In the genomic region with DNA sequence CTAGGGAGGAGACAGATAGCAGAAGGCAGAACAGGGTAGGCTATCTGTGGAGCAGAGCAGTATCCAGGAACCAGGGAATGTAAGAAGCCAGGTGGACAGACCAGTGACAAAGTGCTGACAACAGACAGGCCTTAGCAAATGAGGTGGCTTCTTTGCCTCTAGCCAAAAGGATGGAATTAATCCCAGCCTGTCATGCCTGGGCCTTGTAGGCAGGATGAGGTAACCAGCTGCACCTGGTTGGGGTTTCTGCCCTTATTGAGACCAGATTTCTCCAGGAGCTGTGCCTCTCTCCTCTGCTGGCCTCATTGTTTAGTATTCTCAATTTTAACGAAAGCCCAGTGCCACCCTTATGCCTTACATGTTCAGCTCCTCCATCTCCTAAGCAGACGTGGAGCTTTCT, we compare ENCODE assay signal across 16 mouse cellular contexts. TPM values are rescaled to one million over a fixed set of nuclear protein-coding genes. Genes with fewer than 3 reads are reported as not detected.
DNase-seq lines count a peak whose midpoint lies in the region; ATAC-seq lines count a peak whose summit lies in the region.
"Had no signal": no experiment of that assay in that cellular context is flagged by ENCODE, and none has a peak within 500 bp of the region (broad histone marks: within the 10 kb centered on the region; RNA-seq: fewer than 3 reads in every experiment).

No protein-coding gene starts in this region.

- peak overlapping the region; percentile 16; the same call in 1 of the 2 replicates for H3K4me2 ChIP-seq in heart, embryonic 15.5 days
- H3K4me2 ChIP-seq in embryonic facial prominence, embryonic 15.5 days (replicated peaks) = peak overlapping the region; percentile 15; the same call in 1 of the 2 replicates
- H3K4me2 ChIP-seq in limb, embryonic 13.5 days (replicated peaks) = 0 out of 2 replicates have a peak overlapping the region, but pooled peaks have one; percentile 7
- H3K4me2 ChIP-seq: hindbrain, embryonic 13.5 days; liver, embryonic 12.5 days had no signal

- H3K36me3 ChIP-seq in heart, embryonic 15.5 days = no peaks in the 10 kb centered on the region
- no peaks in the 10 kb centered on the region for H3K36me3 ChIP-seq in embryonic facial prominence, embryonic 10.5 days (replicated peaks)
- H3K36me3 ChIP-seq in embryonic facial prominence, embryonic 15.5 days = no peaks in the 10 kb centered on the region
- no peaks in the 10 kb centered on the region for H3K36me3 ChIP-seq in limb, embryonic 13.5 days
- H3K36me3 ChIP-seq: G1E; hindbrain, embryonic 13.5 days; liver, embryonic 12.5 days; midbrain, embryonic 10.5 days had no signal

- ATAC-seq in heart, embryonic 15.5 days (replicated peaks; ENCODE audit: insufficient number of reproducible peaks, insufficient read depth, low FRiP score, low read depth) = no peak
- ATAC-seq in embryonic facial prominence, embryonic 15.5 days (ENCODE audit: insufficient number of reproducible peaks, low FRiP score, low TSS enrichment, low read depth) = no peak
- no peak for ATAC-seq in limb, embryonic 13.5 days (ENCODE audit: low FRiP score, low read depth)
- ATAC-seq in megakaryocyte, adult 5-6 weeks (ENCODE audit: poor library complexity, severe bottlenecking) = no peak
- ATAC-seq: liver, embryonic 12.5 days had no signal

- H3K4me1 ChIP-seq in heart, embryonic 15.5 days (replicated peaks) = peaks cover 66% of the 10 kb centered on the region
- H3K4me1 ChIP-seq in embryonic facial prominence, embryonic 10.5 days = peaks cover 70% of the 10 kb centered on the region
- peaks cover 65% of the 10 kb centered on the region for H3K4me1 ChIP-seq in embryonic facial prominence, embryonic 15.5 days
- H3K4me1 ChIP-seq in limb, embryonic 13.5 days = peaks cover 80% of the 10 kb centered on the region

- H3K27me3 ChIP-seq in heart, embryonic 15.5 days = no peaks in the 10 kb centered on the region
- H3K27me3 ChIP-seq in embryonic facial prominence, embryonic 10.5 days (replicated peaks; ENCODE audit: low read depth, poor library complexity, severe bottlenecking) = no peaks in the 10 kb centered on the region
- no peaks in the 10 kb centered on the region for H3K27me3 ChIP-seq in embryonic facial prominence, embryonic 15.5 days
- no peaks in the 10 kb centered on the region for H3K27me3 ChIP-seq in limb, embryonic 13.5 days
- H3K27me3 ChIP-seq: hindbrain, embryonic 13.5 days; liver, embryonic 12.5 days had no signal

- no peak overlapping the region for H3K4me3 ChIP-seq in heart, embryonic 15.5 days
- H3K4me3 ChIP-seq in embryonic facial prominence, embryonic 10.5 days = no peak overlapping the region
- H3K4me3 ChIP-seq in embryonic facial prominence, embryonic 15.5 days (replicated peaks) = no peak overlapping the region
- no peak overlapping the region for H3K4me3 ChIP-seq in limb, embryonic 13.5 days
- H3K4me3 ChIP-seq: hindbrain, embryonic 13.5 days; liver, embryonic 12.5 days; midbrain, embryonic 10.5 days had no signal

- H3K9me3 ChIP-seq in heart, embryonic 15.5 days (replicated peaks) = no peaks in the 10 kb centered on the region
- H3K9me3 ChIP-seq in embryonic facial prominence, embryonic 10.5 days = no peaks in the 10 kb centered on the region
- H3K9me3 ChIP-seq in embryonic facial prominence, embryonic 15.5 days (replicated peaks) = no peaks in the 10 kb centered on the region
- H3K9me3 ChIP-seq in limb, embryonic 13.5 days = no peaks in the 10 kb centered on the region
- H3K9me3 ChIP-seq: G1E; hindbrain, embryonic 13.5 days; liver, embryonic 12.5 days; midbrain, embryonic 10.5 days had no signal

- 73% methylated on average over 2 of the region's 2 CpGs for WGBS in heart, embryonic 15.5 days
- WGBS in embryonic facial prominence, embryonic 10.5 days = 57% methylated on average over 2 of the region's 2 CpGs
- 46% methylated on average over 2 of the region's 2 CpGs for WGBS in embryonic facial prominence, embryonic 15.5 days
- WGBS in limb, embryonic 13.5 days = 17% methylated on average over 2 of the region's 2 CpGs

- no peak overlapping the region for H3K27ac ChIP-seq in heart, embryonic 15.5 days
- H3K27ac ChIP-seq in embryonic facial prominence, embryonic 10.5 days (replicated peaks) = peak overlapping the region; percentile 59
- no peak overlapping the region for H3K27ac ChIP-seq in embryonic facial prominence, embryonic 15.5 days (replicated peaks)
- H3K27ac ChIP-seq in limb, embryonic 13.5 days = no peak overlapping the region
- H3K27ac ChIP-seq: hindbrain, embryonic 13.5 days; liver, embryonic 12.5 days; midbrain, embryonic 10.5 days had no signal

- DNase-seq in heart, postnatal 4 days = no peak
- peak; percentile 59 for DNase-seq in embryonic facial prominence, embryonic 10.5 days (ENCODE audit: low spot score)
- DNase-seq in urinary bladder, postnatal 4 days (ENCODE audit: low spot score in 2 of 2) = no peak
- DNase-seq in lung, postnatal 4 days = no peak
- DNase-seq: adrenal gland, adult 2 months; cerebellum, adult 18-20 months; kidney, adult 2 months; kidney, postnatal 4 days had no signal

- no peak overlapping the region for H3K9ac ChIP-seq in heart, embryonic 15.5 days
- no peak overlapping the region for H3K9ac ChIP-seq in embryonic facial prominence, embryonic 15.5 days
- no peak overlapping the region for H3K9ac ChIP-seq in limb, embryonic 13.5 days
- H3K9ac ChIP-seq: hindbrain, embryonic 13.5 days; liver, embryonic 12.5 days had no signal

RNA-seq across cellular contexts. Expression of a gene that starts 3.8 kb away (rescaled TPM):
- 164 TPM in 2 replicates for polyA plus RNA-seq in heart, embryonic 15.5 days (2015; fragmentation: Nextera tagmentation; extraction: Ambion mirVana)
- total RNA-seq in heart, postnatal 4 days (2021) = 100 to 1,000 TPM; 118 to 131 TPM
- polyA plus RNA-seq in embryonic facial prominence, embryonic 10.5 days (2016; fragmentation: Nextera tagmentation; extraction: Ambion mirVana) = 189 and 232 TPM in 2 replicates
- polyA plus RNA-seq in embryonic facial prominence, embryonic 15.5 days (2015; fragmentation: Nextera tagmentation; extraction: Ambion mirVana) = 290 and 306 TPM in 2 replicates
- 326 and 328 TPM in 2 replicates for polyA plus RNA-seq in limb, embryonic 13.5 days (2015; fragmentation: Nextera tagmentation; extraction: Ambion mirVana)
- 0.09 and 0.47 TPM in 2 replicates for total RNA-seq in megakaryocyte, adult 5-6 weeks (2015)
- total RNA-seq in megakaryocyte, adult 5-6 weeks (2017) = 0.08 TPM in 1 of 2 replicates, not detected in the other
- polyA plus RNA-seq: G1E had no signal
